Mouse (Mus musculus) liver, postnatal 0 days (tissue): ENCODE data around the gene Fbp2.

Experiments used
- CTCF ChIP-seq: sonication (generic); IDR thresholded peaks from 2 replicates; pipeline ENCODE4 v1.5.1; 2016; ENCODE audit warnings: antibody characterized with exemption, low read depth
- EP300 ChIP-seq: IDR thresholded peaks from 2 replicates; pipeline ENCODE4 v1.6.1; 2016; ENCODE audit warnings: antibody characterized with exemption, low read depth, mild to moderate bottlenecking

GRCm38 (mm10) chr13:62884536-62884935 lies 26.3 kb upstream of the Fbp2 start:
- no peak for TF ChIP-seq EP300
- no peak for TF ChIP-seq CTCF
